Mouse (Mus musculus) brain, embryonic 14.5 days (tissue): ENCODE measurements around the gene Lefty1. TPM values are rescaled to one million over a fixed set of nuclear protein-coding genes. Genes with fewer than 3 reads are reported as not detected.
A peak's percentile ranks its signal among the peaks of the same experiment; 100 is the strongest.

Experiments used
- DNase-seq: peaks from one replicate; pipeline ENCODE4 v3.0.0-alpha.2; 2011; ENCODE audit warnings: low read depth
- CTCF ChIP-seq: fragments of 200-500 bp; IDR thresholded peaks from 2 replicates; pipeline ENCODE4 v1.5.1; 2012; ENCODE audit warnings: inconsistent platforms, mild to moderate bottlenecking, moderate library complexity, borderline replicate concordance; ENCODE audit not compliant: insufficient read depth, insufficient read length; ENCODE audit errors: extremely low read depth
- POLR2A ChIP-seq: fragments of 200-500 bp; IDR thresholded peaks from 2 replicates; pipeline ENCODE4 v1.6.1; 2012; ENCODE audit warnings: mild to moderate bottlenecking, inconsistent platforms, borderline replicate concordance; ENCODE audit not compliant: poor library complexity, insufficient read depth, insufficient read length, severe bottlenecking; ENCODE audit errors: extremely low read depth
- polyA plus RNA-seq: library from polyadenylated mRNA; depleted of rRNA; stranded (reverse); fragments of >200 nt; gene quantifications from 2 replicates; pipeline ENCODE4 v1.2.3, GENCODE M21; 2012

The Lefty1 gene
- polyA plus RNA-seq, 1 experiment: 1.1 TPM

GRCm38 (mm10) chr1:180944553-180944952 is 9.7 kb downstream of the Lefty1 start:
- DNase-seq: no peak
- TF ChIP-seq CTCF (no peak), POLR2A (no peak)

- peak; percentile 74 for DNase-seq
- no peak for TF ChIP-seq CTCF
- no peak for TF ChIP-seq POLR2A
These were observed 10.5 kb downstream of the Lefty1 start for GRCm38 (mm10) chr1:180945001-180945980.

GRCm38 (mm10) chr1:180946448-180946847 is 11.6 kb downstream of the Lefty1 start:
- no peak for DNase-seq
- TF ChIP-seq CTCF (no peak), POLR2A (no peak)

GRCm38 (mm10) chr1:180952085-180952746 is 17.4 kb downstream of the Lefty1 start:
- TF ChIP-seq CTCF: no peak
- TF ChIP-seq POLR2A: no peak
- DNase-seq: no peak

GRCm38 (mm10) chr1:180952808-180953207 is 18.0 kb downstream of the Lefty1 start:
- DNase-seq: no peak
- TF ChIP-seq POLR2A: no peak
- TF ChIP-seq CTCF: no peak

- no peak for DNase-seq
- no peak for TF ChIP-seq CTCF
- TF ChIP-seq POLR2A: no peak
These were observed 21.6 kb downstream of the Lefty1 start for GRCm38 (mm10) chr1:180956401-180956800.

- no peak for DNase-seq
- no peak for TF ChIP-seq CTCF
- TF ChIP-seq POLR2A: no peak
These were observed 22.2 kb downstream of the Lefty1 start for GRCm38 (mm10) chr1:180956973-180957381.

GRCm38 (mm10) chr1:180957989-180958388 is 23.2 kb downstream of the Lefty1 start:
- TF ChIP-seq CTCF: no peak
- no peak for TF ChIP-seq POLR2A
- no peak for DNase-seq

- TF ChIP-seq CTCF (no peak), POLR2A (no peak)
- DNase-seq: no peak
These were observed 24.0 kb downstream of the Lefty1 start for GRCm38 (mm10) chr1:180958797-180959196.

GRCm38 (mm10) chr1:180965786-180966185 is 31.0 kb downstream of the Lefty1 start:
- DNase-seq: no peak
- no peak for TF ChIP-seq CTCF
- TF ChIP-seq POLR2A: no peak

GRCm38 (mm10) chr1:180966542-180966941 is 31.7 kb downstream of the Lefty1 start:
- DNase-seq: no peak
- TF ChIP-seq POLR2A (no peak), CTCF (no peak)
